Mouse (Mus musculus) adrenal gland, adult 8-10 months (tissue): Measurements from ENCODE around the gene Crybg3. TPM values are rescaled to one million over a fixed set of nuclear protein-coding genes. Genes with fewer than 3 reads are reported as not detected.

ENCODE experiments used
- DNase-seq: peaks from one replicate; pipeline ENCODE4 v3.0.0; 2022
- total RNA-seq, 4 experiments: library from RNA; stranded (reverse); gene quantifications; 2 replicates each; pipeline ENCODE4 v1.2.4; 2022

Gene Crybg3
- total RNA-seq, 4 experiments from 2014 or later: 13.9 to 23.2 (median 19.0) TPM

GRCm38 (mm10) chr16:59448181-59448580, 152.6 kb downstream of the Crybg3 start:
- DNase-seq: no peak

- no peak for DNase-seq
Measured at GRCm38 (mm10) chr16:59444880-59445559, 155.8 kb downstream of the Crybg3 start.

Other genes with a start within 250 kb of the Crybg3 start
- not detected for gene Olfr209, start 237.0 kb downstream of the Crybg3 start, total RNA-seq
- gene Gabrr3, start 193.6 kb downstream of the Crybg3 start, total RNA-seq: not detected
- gene Riox2, start 129.2 kb downstream of the Crybg3 start, total RNA-seq: 10 to 100 TPM; 24.6 to 28.2 (median 26.8) TPM
- 10 to 100 TPM in 3 of 4 experiments, 1 to 10 TPM in 1; 9.2 to 14.2 (median 11.5) TPM for gene Arl6, start 38.4 kb upstream of the Crybg3 start, total RNA-seq